Mouse (Mus musculus): Measurements from ENCODE around the gene Pth2.
"Not testable (repeated sequence)": the region's sequence is repeated elsewhere in the genome, so short reads cannot be mapped to it uniquely, and the experiment has no call there.

Gene Pth2

DNA sequence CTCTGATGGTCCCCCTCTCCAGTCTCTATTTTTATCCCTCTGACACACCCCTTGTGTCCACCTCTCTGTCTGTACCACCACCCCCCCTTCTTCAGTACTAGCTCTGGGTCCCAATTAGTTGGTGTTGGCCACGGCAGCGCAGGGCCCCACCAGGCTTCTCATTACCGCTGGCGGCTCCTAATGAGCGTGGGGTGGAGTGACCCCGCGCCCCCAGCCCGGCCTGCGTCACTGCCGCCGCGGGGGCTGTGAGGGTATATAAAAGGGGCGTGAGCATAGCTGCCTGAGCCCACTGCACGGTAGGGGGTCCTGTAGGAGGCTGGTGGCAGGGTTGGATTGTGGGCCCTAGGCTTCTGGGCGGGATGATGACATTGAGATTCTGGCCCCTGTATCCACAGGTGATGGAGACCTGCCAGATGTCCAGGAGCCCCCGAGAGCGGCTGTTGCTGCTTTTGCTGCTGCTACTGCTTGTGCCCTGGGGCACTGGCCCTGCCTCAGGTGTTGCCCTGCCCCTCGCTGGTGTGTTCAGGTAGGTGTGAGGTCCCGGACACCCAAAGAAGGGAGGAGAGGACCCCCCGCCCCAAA lies at the start of gene Pth2:
TSS of gene Pth2 (plus strand) at position 100 of the 582 bp plus-strand sequence.
- ATAC-seq (ENCODE audit: low TSS enrichment) = no peak

GRCm38 (mm10) chr7:45131850-45132249 lies 48.9 kb upstream of the Pth2 start:
- no peak for ATAC-seq (ENCODE audit: low TSS enrichment)

DNA sequence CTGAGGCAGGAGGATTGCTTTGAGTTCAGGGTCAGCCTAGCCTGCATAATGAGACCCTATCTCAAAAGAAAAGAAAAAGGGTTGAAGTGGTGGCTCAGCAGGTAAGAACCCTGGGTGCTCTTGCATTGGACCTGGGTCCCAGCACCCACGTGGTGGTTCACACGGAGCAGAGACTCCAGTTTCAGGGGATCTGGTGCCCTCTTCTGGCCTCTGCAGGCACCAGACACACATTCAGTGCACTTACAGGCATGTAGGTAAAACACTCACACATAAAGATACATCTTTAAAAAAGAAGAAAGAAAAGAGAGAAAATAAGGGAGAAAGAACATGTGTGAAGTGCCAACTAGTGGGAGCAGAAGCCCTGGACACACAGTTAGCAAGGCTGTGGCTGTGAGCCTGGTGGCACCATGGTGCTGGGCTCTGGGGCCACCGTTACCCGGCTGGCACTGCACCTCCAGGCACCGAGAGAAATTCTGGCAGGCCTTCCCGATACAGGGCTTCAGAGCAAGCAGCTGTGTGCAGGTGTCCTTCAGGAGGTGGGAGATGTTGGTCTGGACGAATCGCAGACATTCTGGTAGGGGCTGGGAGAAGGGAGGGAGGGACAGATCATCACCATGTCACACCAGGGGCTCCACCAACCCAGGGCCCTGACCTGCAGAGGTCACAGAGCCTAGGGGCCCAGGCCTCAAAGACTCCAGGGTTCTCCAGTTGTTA lies 47.2 kb upstream of the Pth2 start:
- ATAC-seq (ENCODE audit: low TSS enrichment) = no peak

DNA sequence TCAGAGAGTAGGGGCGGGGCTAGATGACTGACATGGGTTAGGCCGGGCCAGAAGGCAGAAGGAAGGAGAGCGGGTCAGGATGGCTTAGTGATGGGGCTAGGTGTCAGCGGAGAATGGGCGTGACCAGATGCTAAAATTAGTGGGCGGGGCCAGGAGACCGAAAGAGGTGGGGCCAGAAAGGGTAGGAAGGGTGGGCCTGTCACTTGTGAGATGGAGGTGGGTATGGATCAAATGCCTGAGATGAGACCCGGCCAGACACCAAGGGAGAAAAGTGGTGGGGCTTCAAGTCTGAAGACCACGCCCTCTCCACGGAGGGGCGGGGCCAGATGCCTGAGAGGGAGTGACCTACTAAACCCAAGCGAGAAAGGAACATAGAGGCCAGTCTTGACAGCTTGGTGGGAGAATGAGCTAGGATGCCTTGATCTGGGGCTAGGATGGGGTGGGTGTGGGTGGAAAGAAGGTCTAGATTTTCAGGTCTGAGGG lies 46.2 kb upstream of the Pth2 start:
- ATAC-seq (ENCODE audit: low TSS enrichment) = no peak

DNA sequence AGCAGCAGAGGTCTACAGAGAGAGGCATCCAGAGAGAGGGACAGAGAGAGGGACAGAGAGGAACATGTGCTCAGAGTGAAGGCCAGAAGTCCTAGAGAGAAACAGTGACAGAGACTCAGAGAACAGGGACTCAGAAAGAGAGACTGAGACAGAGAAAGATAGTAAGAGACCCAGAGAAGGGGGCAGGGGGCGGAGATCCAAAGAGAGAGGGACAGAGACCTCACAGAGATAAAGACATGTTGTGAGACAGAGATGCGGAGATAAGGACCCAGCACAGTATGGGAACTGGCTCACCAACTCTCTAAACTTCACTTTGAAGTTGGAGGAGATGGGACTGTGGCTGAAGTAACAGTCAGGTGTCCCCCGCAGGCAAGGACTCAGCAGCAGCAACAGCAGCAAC lies 45.4 kb upstream of the Pth2 start:
- no peak for ATAC-seq (ENCODE audit: low TSS enrichment)

DNA sequence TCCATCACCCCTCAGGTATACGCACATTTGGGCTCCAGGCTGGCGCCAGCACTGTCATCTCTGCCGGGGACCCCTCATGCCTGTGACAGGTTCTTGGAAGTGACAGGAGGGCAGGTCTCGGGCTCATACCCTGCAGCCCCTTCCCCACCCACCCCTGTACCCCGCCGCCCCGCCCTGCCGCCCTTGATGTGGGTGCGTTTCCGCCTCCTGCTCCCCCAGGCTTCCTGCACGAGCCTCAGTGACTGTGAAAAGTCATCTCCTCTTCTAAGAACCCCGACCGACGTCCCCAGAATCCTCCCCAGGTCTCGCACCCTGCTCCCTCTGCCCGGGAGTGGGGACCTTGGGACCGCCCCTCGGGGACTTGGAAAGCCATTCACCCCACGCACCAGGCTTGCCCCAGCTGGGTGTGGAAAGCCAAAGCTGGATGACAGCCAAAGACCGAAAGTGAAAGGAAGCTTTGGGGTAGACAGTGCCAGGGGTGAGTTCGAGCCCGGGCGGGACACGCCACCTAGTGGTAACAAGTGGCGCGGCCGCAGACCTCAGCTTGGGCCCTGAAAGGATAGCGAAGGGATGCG lies 44.7 kb upstream of the Pth2 start, which contains the start of the genes Gm45713 and Flt3l:
TSS of gene Gm45713 (minus strand) at position 239 of the 575 bp plus-strand sequence.
TSS of gene Flt3l (minus strand) at position 440 of the 575 bp plus-strand sequence.
- peak; percentile 79 for ATAC-seq (ENCODE audit: low TSS enrichment)

DNA sequence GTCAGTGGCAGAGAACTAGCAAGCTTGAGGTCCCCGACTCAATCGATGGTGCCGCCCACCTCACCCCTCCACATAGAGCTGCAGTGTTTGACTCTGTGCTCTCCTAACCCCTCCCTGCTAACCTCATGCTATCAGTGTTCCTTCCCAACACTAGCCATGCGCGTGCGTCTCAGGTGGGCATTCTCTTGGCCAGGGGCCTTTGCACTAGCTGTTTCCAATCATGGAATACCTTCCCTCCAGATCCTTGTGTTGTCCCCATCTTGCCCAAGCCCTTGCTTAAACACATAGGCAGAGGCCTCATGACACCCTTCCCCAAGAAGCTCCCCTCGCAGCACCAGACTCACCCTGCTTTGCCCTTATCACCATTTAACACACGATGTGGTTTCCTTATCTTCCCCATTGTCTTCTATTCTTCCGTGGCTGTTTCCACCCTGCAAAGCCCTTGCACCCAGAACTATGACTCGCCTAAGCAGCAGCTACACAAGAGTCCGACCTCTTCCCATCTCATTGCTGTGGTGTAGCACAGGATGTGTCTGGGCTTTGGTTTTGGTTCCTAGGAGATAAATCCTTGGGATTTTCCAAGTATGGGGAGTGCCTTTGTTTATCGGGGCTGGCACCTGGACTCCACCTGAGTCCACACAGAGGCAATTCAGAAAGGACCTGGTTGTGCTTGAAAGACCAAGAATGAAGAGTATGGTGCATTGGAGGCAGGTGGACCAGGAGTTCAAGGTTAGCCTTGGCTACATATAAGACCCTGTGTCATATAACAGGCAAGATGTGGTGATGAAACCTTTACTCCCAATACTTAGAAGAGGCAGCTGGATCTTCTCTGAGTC lies 43.4 kb upstream of the Pth2 start:
- ATAC-seq (ENCODE audit: low TSS enrichment) = no peak

GRCm38 (mm10) chr7:45138403-45138802 lies 42.4 kb upstream of the Pth2 start:
- ATAC-seq (ENCODE audit: low TSS enrichment) = no peak

DNA sequence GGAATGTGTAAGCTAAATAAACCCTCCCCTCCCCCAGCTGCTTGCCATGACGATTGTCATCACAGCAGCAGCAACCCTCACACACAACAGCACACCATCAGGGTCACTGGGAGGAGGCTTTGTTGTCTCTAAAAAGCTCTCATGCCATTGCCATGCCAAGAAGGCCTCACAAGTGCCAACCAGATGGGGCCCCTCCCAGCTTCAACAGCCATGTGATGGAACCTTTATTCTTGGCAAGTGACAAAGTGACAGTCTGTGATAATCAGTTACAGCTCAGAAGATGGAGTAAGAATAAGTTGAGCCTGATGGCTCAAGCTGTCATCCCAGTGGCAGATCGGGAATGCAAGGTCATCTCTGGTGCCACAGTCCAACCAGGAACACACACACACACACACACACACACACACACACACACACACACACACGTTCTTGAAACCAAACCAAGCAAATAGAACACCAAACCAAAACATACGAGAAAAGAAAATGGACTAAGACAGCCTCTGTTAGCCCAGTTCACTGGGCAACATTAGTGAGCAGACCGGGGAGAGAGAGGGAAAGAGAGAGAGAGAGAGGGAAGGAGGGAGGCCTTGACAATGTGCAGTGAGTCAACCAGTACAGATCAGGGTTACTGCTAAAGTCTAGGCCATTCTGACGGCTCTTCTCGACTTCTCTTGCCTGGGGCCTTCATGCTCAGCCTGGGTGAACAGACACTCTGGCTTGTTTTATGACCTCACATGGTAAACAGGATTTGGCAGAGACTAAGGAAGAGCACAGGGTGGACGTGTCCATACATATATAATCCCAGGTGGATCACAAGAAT lies 40.7 kb upstream of the Pth2 start:
- ATAC-seq (ENCODE audit: low TSS enrichment) = no peak

DNA sequence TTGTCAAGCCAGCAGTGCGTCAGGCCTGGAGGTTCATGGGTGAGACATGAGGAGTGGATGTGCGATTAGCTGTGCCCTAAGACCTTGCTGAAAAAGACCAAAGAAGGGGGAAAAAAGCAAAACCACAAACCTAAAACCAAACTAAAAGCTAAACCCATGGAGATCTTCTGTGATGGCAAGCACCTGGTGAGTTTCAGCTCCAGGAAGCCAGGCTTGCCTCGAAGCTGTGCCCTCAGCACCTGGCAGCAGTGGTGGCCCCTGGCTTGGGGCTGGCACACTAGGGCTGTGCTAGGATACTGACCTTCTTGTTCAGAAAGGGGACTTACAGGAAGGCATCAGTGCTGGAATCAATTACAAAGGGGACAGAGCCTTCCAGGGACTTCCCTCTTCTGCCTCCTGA lies 39.5 kb upstream of the Pth2 start:
- no peak for ATAC-seq (ENCODE audit: low TSS enrichment)

DNA sequence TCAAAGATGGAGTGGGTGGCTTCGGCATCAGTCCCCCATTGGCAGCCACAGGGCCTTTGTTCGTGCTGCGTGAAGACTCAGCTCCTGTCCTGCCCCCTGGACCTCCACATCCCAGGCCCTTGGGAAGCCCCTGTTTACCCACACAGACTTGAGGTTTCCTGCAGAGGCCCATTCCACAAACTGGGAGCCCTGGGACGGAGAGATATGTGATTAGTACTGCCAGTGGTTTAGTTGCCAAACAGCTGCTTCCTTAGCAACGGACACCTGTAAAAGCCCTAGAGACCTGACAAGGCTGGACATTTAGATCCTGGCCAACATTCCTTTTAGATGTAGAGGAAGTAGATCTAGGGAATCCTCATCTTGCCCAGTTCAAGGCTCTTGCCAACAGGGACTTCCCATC lies 38.9 kb upstream of the Pth2 start:
- no peak for ATAC-seq (ENCODE audit: low TSS enrichment)

GRCm38 (mm10) chr7:45144368-45145174 lies 36.2 kb upstream of the Pth2 start:
- no peak for ATAC-seq (ENCODE audit: low TSS enrichment)

GRCm38 (mm10) chr7:45145460-45145859 lies 35.3 kb upstream of the Pth2 start:
- no peak for ATAC-seq (ENCODE audit: low TSS enrichment)

DNA sequence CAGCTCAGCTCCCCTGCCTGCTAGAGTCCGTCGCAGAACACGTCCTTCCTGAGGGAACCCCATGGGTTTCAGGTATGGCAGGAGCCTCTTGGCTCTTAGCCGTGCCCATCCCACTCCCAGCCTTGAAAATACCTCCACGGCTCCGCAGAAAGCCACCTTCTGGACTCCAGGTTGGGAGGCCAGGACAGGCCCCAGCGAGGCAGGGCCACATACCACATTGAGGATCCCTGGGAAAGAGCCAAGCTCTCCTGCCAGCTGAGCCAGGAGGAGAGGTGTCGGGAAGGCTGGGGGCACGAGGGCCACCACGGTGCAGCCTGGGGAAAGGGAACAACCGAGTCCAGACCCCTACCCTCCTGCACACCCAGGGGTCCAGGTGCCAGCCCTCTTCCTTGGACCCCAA lies 33.5 kb upstream of the Pth2 start:
- no peak for ATAC-seq (ENCODE audit: low TSS enrichment)

GRCm38 (mm10) chr7:45147899-45148298 lies 32.9 kb upstream of the Pth2 start:
- no peak for ATAC-seq (ENCODE audit: low TSS enrichment)

DNA sequence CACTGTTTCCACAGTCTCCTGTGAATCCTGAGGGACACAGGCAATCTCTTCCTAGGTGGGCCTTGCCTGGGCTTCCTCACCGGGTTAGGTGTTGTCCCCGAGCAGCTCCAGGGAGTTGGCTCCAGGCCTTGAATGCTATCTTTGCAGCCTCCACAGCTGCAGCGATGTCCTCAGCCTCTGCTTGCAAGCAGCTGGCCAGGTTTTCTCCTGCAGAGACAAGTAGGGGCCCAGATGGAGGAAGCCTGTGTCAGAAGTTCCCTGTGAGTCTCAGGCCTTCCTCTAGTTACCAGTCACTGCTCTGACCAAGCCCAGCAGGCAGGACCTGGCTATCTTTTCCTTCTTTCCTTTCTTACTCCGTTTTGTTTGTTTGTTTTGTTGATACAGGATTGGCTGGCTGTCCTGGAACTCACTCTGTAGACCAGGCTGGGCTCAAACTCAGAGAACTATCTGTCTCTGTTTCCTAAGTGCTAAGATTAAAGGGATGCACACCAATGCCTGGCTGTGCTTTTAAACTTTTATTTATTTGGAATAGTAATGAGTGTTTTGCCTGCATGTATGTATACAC lies 32.2 kb upstream of the Pth2 start:
- no peak for ATAC-seq (ENCODE audit: low TSS enrichment)

- no peak for ATAC-seq (ENCODE audit: low TSS enrichment)
Measured at GRCm38 (mm10) chr7:45149545-45149944, 31.2 kb upstream of the Pth2 start.

GRCm38 (mm10) chr7:45150321-45150720 lies 30.5 kb upstream of the Pth2 start:
- ATAC-seq (ENCODE audit: low TSS enrichment) = no peak

DNA sequence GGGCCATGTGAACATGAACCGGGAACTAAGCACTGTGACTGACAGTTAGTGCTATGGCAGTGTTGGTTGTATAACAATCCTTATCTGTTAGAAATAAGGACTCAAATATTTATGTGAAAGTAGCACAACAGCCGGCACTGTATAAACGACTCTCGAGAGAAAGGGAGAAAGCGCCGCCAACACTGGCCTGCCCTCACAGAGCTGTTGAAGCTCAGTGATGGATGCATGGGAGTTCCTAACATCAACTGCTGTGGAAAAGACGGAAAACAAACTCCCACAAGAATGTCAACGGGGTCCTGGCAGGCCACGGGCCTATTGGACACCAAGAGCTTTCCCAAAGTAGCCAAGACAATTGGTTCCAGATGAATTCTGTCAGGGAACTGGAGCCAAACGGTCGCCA lies 29.5 kb upstream of the Pth2 start:
- no peak for ATAC-seq (ENCODE audit: low TSS enrichment)

- not testable (repeated sequence) for ATAC-seq (ENCODE audit: low TSS enrichment)
Measured at GRCm38 (mm10) chr7:45153052-45153451, 27.7 kb upstream of the Pth2 start.

Measured in frontal cortex, adult (tissue).